Mouse (Mus musculus): Measurements from ENCODE around the gene Smim11. TPM values are rescaled to one million over a fixed set of nuclear protein-coding genes. Genes with fewer than 3 reads are reported as not detected.
A peak's percentile ranks its signal among the peaks of the same experiment; 100 is the strongest.

The Smim11 gene
- 130 and 142 TPM in 2 replicates for polyA plus RNA-seq (2016; fragmentation: Nextera tagmentation; extraction: Ambion mirVana)

GRCm38 (mm10) chr16:92300649-92301411, at the start of gene Smim11:
TSS of gene Smim11 (plus strand) at chr16:92301286.
- 8% methylated on average over 32 of the region's 32 CpGs for WGBS
- Histone ChIP-seq H3K4me2 (replicated peaks) (peak within 1 kb of the TSS; percentile 61), H3K27ac (peak within 1 kb of the TSS; percentile 66), H3K27me3 (no peaks in the 10 kb centered on the region), H3K4me3 (peak within 1 kb of the TSS; percentile 72), H3K9ac (peak within 1 kb of the TSS; percentile 83), H3K9me3 (no peaks in the 10 kb centered on the region), H3K36me3 (peaks cover 6% of the 10 kb centered on the region; the same call in 1 of the 2 replicates), H3K4me1 (peaks cover 20% of the 10 kb centered on the region)
- ATAC-seq (ENCODE audit: insufficient number of reproducible peaks, insufficient read depth, low FRiP score, low TSS enrichment): peak; percentile 89

GRCm38 (mm10) chr16:92254316-92254715, 46.8 kb upstream of the Smim11 start:
- no peak overlapping the region for H3K27ac ChIP-seq
- H3K9ac ChIP-seq: no peak overlapping the region
- no peak overlapping the region for H3K4me3 ChIP-seq
- 77% methylated on average over 3 of the region's 3 CpGs for WGBS
- H3K27me3 ChIP-seq: no peaks in the 10 kb centered on the region
- H3K4me1 ChIP-seq: 0 out of 2 replicates have a peak, but pooled peaks cover 3% of the 10 kb centered on the region
- no peak for ATAC-seq (ENCODE audit: insufficient number of reproducible peaks, insufficient read depth, low FRiP score, low TSS enrichment)
- H3K4me2 ChIP-seq (replicated peaks): no peak overlapping the region
- H3K9me3 ChIP-seq: no peaks in the 10 kb centered on the region
- no peaks in the 10 kb centered on the region for H3K36me3 ChIP-seq

GRCm38 (mm10) chr16:92267861-92268260, 33.2 kb upstream of the Smim11 start:
- no peaks in the 10 kb centered on the region for H3K9me3 ChIP-seq
- WGBS: 67% methylated on average over 12 of the region's 12 CpGs
- no peaks in the 10 kb centered on the region for H3K36me3 ChIP-seq
- ATAC-seq (ENCODE audit: insufficient number of reproducible peaks, insufficient read depth, low FRiP score, low TSS enrichment): no peak
- no peak overlapping the region for H3K27ac ChIP-seq
- H3K4me2 ChIP-seq (replicated peaks): no peak overlapping the region
- H3K27me3 ChIP-seq: no peaks in the 10 kb centered on the region
- H3K4me1 ChIP-seq: no peaks in the 10 kb centered on the region
- H3K4me3 ChIP-seq: no peak overlapping the region
- no peak overlapping the region for H3K9ac ChIP-seq

GRCm38 (mm10) chr16:92274516-92274915, 26.6 kb upstream of the Smim11 start:
- H3K9me3 ChIP-seq: no peaks in the 10 kb centered on the region
- WGBS: 64% methylated on average over 5 of the region's 5 CpGs
- H3K4me3 ChIP-seq: no peak overlapping the region
- H3K27me3 ChIP-seq: no peaks in the 10 kb centered on the region
- ATAC-seq (ENCODE audit: insufficient number of reproducible peaks, insufficient read depth, low FRiP score, low TSS enrichment): no peak
- no peak overlapping the region for H3K27ac ChIP-seq
- no peaks in the 10 kb centered on the region for H3K4me1 ChIP-seq
- H3K36me3 ChIP-seq: no peaks in the 10 kb centered on the region
- no peak overlapping the region for H3K4me2 ChIP-seq (replicated peaks)
- no peak overlapping the region for H3K9ac ChIP-seq

GRCm38 (mm10) chr16:92275526-92275925, 25.6 kb upstream of the Smim11 start:
- Histone ChIP-seq H3K27ac (no peak overlapping the region), H3K9ac (no peak overlapping the region), H3K4me3 (no peak overlapping the region), H3K36me3 (no peaks in the 10 kb centered on the region), H3K4me2 (replicated peaks) (no peak overlapping the region), H3K4me1 (no peaks in the 10 kb centered on the region), H3K9me3 (no peaks in the 10 kb centered on the region), H3K27me3 (no peaks in the 10 kb centered on the region)
- WGBS: 87% methylated on average over 4 of the region's 4 CpGs
- no peak for ATAC-seq (ENCODE audit: insufficient number of reproducible peaks, insufficient read depth, low FRiP score, low TSS enrichment)

- no peak for ATAC-seq (ENCODE audit: insufficient number of reproducible peaks, insufficient read depth, low FRiP score, low TSS enrichment)
- no peak overlapping the region for H3K4me3 ChIP-seq
- no peaks in the 10 kb centered on the region for H3K36me3 ChIP-seq
- no peak overlapping the region for H3K4me2 ChIP-seq (replicated peaks)
- WGBS: 64% methylated on average over 5 of the region's 5 CpGs
- H3K4me1 ChIP-seq: no peaks in the 10 kb centered on the region; the same call in 1 of the 2 replicates
- H3K9me3 ChIP-seq: no peaks in the 10 kb centered on the region
- H3K9ac ChIP-seq: no peak overlapping the region
- H3K27ac ChIP-seq: no peak overlapping the region
- 0 out of 2 replicates have a peak, but pooled peaks cover 3% of the 10 kb centered on the region for H3K27me3 ChIP-seq
Observed at GRCm38 (mm10) chr16:92282671-92283070, 18.4 kb upstream of the Smim11 start.

- no peak for ATAC-seq (ENCODE audit: insufficient number of reproducible peaks, insufficient read depth, low FRiP score, low TSS enrichment)
- Histone ChIP-seq H3K4me1 (no peaks in the 10 kb centered on the region; the same call in 1 of the 2 replicates), H3K4me3 (no peak overlapping the region), H3K27ac (no peak overlapping the region), H3K9me3 (no peaks in the 10 kb centered on the region), H3K36me3 (no peaks in the 10 kb centered on the region), H3K4me2 (replicated peaks) (no peak overlapping the region), H3K9ac (no peak overlapping the region), H3K27me3 (0 out of 2 replicates have a peak, but pooled peaks cover 3% of the 10 kb centered on the region)
- WGBS: 41% methylated on average over 10 of the region's 10 CpGs
Observed at GRCm38 (mm10) chr16:92285068-92285467, 16.0 kb upstream of the Smim11 start.

- 10% methylated on average over 7 of the region's 7 CpGs for WGBS
- H3K9ac ChIP-seq: no peak overlapping the region
- no peak overlapping the region for H3K27ac ChIP-seq
- H3K27me3 ChIP-seq: 0 out of 2 replicates have a peak, but pooled peaks cover 3% of the 10 kb centered on the region
- H3K36me3 ChIP-seq: no peaks in the 10 kb centered on the region
- H3K4me2 ChIP-seq (replicated peaks): no peak overlapping the region
- no peaks in the 10 kb centered on the region; the same call in 1 of the 2 replicates for H3K4me1 ChIP-seq
- no peak overlapping the region for H3K4me3 ChIP-seq
- ATAC-seq (ENCODE audit: insufficient number of reproducible peaks, insufficient read depth, low FRiP score, low TSS enrichment): no peak
- H3K9me3 ChIP-seq: no peaks in the 10 kb centered on the region
Observed at GRCm38 (mm10) chr16:92286609-92287008, 14.5 kb upstream of the Smim11 start.

- no peak overlapping the region for H3K27ac ChIP-seq
- no peak for ATAC-seq (ENCODE audit: insufficient number of reproducible peaks, insufficient read depth, low FRiP score, low TSS enrichment)
- no peaks in the 10 kb centered on the region for H3K9me3 ChIP-seq
- H3K4me2 ChIP-seq (replicated peaks): no peak overlapping the region
- H3K36me3 ChIP-seq: no peaks in the 10 kb centered on the region
- H3K9ac ChIP-seq: no peak overlapping the region
- 0 out of 2 replicates have a peak, but pooled peaks cover 3% of the 10 kb centered on the region for H3K27me3 ChIP-seq
- 89% methylated on average over 9 of the region's 9 CpGs for WGBS
- no peak overlapping the region for H3K4me3 ChIP-seq
- H3K4me1 ChIP-seq: no peaks in the 10 kb centered on the region
Observed at GRCm38 (mm10) chr16:92288778-92289177, 12.3 kb upstream of the Smim11 start.

GRCm38 (mm10) chr16:92290045-92290444, 11.0 kb upstream of the Smim11 start:
- Histone ChIP-seq H3K9me3 (no peaks in the 10 kb centered on the region), H3K4me1 (no peaks in the 10 kb centered on the region), H3K9ac (no peak overlapping the region), H3K4me2 (replicated peaks) (no peak overlapping the region), H3K27ac (no peak overlapping the region), H3K4me3 (no peak overlapping the region), H3K36me3 (no peaks in the 10 kb centered on the region), H3K27me3 (0 out of 2 replicates have a peak, but pooled peaks cover 2% of the 10 kb centered on the region)
- no peak for ATAC-seq (ENCODE audit: insufficient number of reproducible peaks, insufficient read depth, low FRiP score, low TSS enrichment)

GRCm38 (mm10) chr16:92292101-92292500, 9.0 kb upstream of the Smim11 start, which contains the start of gene Kcne2:
TSS of gene Kcne2 (plus strand) at chr16:92292389.
- no peak for ATAC-seq (ENCODE audit: insufficient number of reproducible peaks, insufficient read depth, low FRiP score, low TSS enrichment)
- WGBS: 61% methylated on average over 10 of the region's 10 CpGs
- Histone ChIP-seq H3K27ac (no peak within 1 kb of the TSS), H3K9ac (no peak within 1 kb of the TSS), H3K4me2 (replicated peaks) (no peak within 1 kb of the TSS), H3K9me3 (no peaks in the 10 kb centered on the region), H3K4me1 (no peaks in the 10 kb centered on the region), H3K4me3 (no peak within 1 kb of the TSS), H3K36me3 (no peaks in the 10 kb centered on the region), H3K27me3 (no peaks in the 10 kb centered on the region)

GRCm38 (mm10) chr16:92294267-92294970, 6.7 kb upstream of the Smim11 start:
- ATAC-seq (ENCODE audit: insufficient number of reproducible peaks, insufficient read depth, low FRiP score, low TSS enrichment): no peak

More at GRCm38 (mm10) chr16:92294267-92294970, 6.7 kb upstream of the Smim11 start:
- Histone ChIP-seq H3K4me1 (no peaks in the 10 kb centered on the region), H3K9me3 (no peaks in the 10 kb centered on the region), H3K36me3 (no peaks in the 10 kb centered on the region), H3K9ac (no peak overlapping the region), H3K27me3 (no peaks in the 10 kb centered on the region), H3K4me3 (no peak overlapping the region), H3K4me2 (replicated peaks) (no peak overlapping the region), H3K27ac (no peak overlapping the region)
- WGBS: 64% methylated on average over 12 of the region's 12 CpGs

Data from embryonic facial prominence, embryonic 12.5 days (tissue).